Mouse (Mus musculus): ENCODE measurements around the gene Tmem117.

Gene Tmem117

GRCm38 (mm10) chr15:94770832-94771578 is 142.0 kb downstream of the Tmem117 start:
- no peak for DNase-seq (ENCODE audit: low read depth)

GRCm38 (mm10) chr15:94771691-94772090 is 142.7 kb downstream of the Tmem117 start:
- no peak for DNase-seq (ENCODE audit: low read depth)

- no peak for DNase-seq (ENCODE audit: low read depth)
These were observed 147.4 kb downstream of the Tmem117 start for GRCm38 (mm10) chr15:94776119-94777069.

GRCm38 (mm10) chr15:94781556-94781955 is 152.5 kb downstream of the Tmem117 start:
- no peak for DNase-seq (ENCODE audit: low read depth)

GRCm38 (mm10) chr15:94793455-94793854 is 164.4 kb downstream of the Tmem117 start:
- DNase-seq (ENCODE audit: low read depth): peak; percentile 7

GRCm38 (mm10) chr15:94795484-94795883 is 166.5 kb downstream of the Tmem117 start:
- no peak for DNase-seq (ENCODE audit: low read depth)

- DNase-seq (ENCODE audit: low read depth): no peak
These were observed 169.2 kb downstream of the Tmem117 start for GRCm38 (mm10) chr15:94798236-94798635.

- no peak for DNase-seq (ENCODE audit: low read depth)
These were observed 172.4 kb downstream of the Tmem117 start for GRCm38 (mm10) chr15:94801462-94801861.

GRCm38 (mm10) chr15:94802820-94803219 is 173.8 kb downstream of the Tmem117 start:
- DNase-seq (ENCODE audit: low read depth): no peak

GRCm38 (mm10) chr15:94803624-94804342 is 174.8 kb downstream of the Tmem117 start:
- no peak for DNase-seq (ENCODE audit: low read depth)

- DNase-seq (ENCODE audit: low read depth): no peak
These were observed 177.0 kb downstream of the Tmem117 start for GRCm38 (mm10) chr15:94806005-94806404.

GRCm38 (mm10) chr15:94811550-94811949 is 182.5 kb downstream of the Tmem117 start:
- no peak for DNase-seq (ENCODE audit: low read depth)

GRCm38 (mm10) chr15:94814213-94815100 is 185.4 kb downstream of the Tmem117 start:
- DNase-seq (ENCODE audit: low read depth): no peak

GRCm38 (mm10) chr15:94835634-94836033 is 206.6 kb downstream of the Tmem117 start:
- DNase-seq (ENCODE audit: low read depth): no peak

GRCm38 (mm10) chr15:94838646-94839045 is 209.6 kb downstream of the Tmem117 start:
- DNase-seq (ENCODE audit: low read depth): no peak

GRCm38 (mm10) chr15:94847501-94847900 is 218.5 kb downstream of the Tmem117 start:
- no peak for DNase-seq (ENCODE audit: low read depth)

- DNase-seq (ENCODE audit: low read depth): no peak
These were observed 230.6 kb downstream of the Tmem117 start for GRCm38 (mm10) chr15:94859641-94860040.

- DNase-seq (ENCODE audit: low read depth): no peak
These were observed 232.1 kb downstream of the Tmem117 start for GRCm38 (mm10) chr15:94861173-94861572.

- no peak for DNase-seq (ENCODE audit: low read depth)
These were observed 235.1 kb downstream of the Tmem117 start for GRCm38 (mm10) chr15:94864134-94864533.

- DNase-seq (ENCODE audit: low read depth): no peak
These were observed 239.3 kb downstream of the Tmem117 start for GRCm38 (mm10) chr15:94868372-94868771.

GRCm38 (mm10) chr15:94885026-94885425 is 256.0 kb downstream of the Tmem117 start:
- no peak for DNase-seq (ENCODE audit: low read depth)

Measured in 416B (cell line).